Mouse (Mus musculus): ENCODE measurements around the gene Pygo1.

The Pygo1 gene

GRCm38 (mm10) chr9:72925021-72925934, at the start of gene Pygo1:
Pygo1 (plus strand) TSS chr9:72925645.
- DNase-seq (ENCODE audit: low spot score): no peak

- DNase-seq (ENCODE audit: low spot score): no peak
Observed at GRCm38 (mm10) chr9:72875878-72876277, 49.6 kb upstream of the Pygo1 start.

DNA sequence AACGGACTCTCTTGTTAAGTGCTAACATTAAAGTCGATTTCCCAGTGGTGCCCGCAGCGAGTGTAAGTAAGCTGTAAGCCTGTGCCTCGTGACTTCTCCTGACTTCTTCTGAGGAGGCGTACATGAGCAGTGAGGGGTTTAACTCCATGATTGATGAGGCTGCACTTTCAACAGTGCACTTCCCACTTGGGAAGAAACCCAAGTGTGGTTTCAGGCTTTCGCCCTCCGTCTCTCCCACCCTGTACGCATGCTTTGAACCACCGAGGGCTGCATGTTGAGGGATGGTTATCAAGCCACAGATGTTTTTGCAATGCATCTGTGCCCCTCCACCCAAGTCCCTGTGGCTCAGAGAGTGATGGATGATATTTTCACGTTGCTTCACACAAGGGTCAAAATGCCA, 47.5 kb upstream of the Pygo1 start:
- DNase-seq (ENCODE audit: low spot score): no peak

DNA sequence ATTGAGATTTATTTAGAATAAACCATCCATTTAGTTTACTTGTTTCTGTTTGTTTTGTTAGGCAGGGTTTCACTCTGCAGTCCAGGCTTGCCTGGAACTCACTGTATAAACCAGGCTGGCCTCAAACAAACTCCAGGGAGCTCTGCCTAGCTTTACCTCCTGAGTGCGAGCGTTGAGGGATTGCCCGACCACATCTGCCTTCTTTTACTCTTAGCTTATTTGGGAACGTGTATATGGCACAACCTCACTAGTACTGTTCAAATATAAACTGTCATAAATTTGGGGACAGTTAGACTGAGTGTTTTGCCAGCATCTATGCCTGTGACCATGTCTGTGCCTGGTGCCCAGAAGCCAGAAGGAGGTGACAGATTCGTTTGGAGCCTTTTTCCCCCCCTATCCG, 46.8 kb upstream of the Pygo1 start:
- DNase-seq (ENCODE audit: low spot score): no peak

DNA sequence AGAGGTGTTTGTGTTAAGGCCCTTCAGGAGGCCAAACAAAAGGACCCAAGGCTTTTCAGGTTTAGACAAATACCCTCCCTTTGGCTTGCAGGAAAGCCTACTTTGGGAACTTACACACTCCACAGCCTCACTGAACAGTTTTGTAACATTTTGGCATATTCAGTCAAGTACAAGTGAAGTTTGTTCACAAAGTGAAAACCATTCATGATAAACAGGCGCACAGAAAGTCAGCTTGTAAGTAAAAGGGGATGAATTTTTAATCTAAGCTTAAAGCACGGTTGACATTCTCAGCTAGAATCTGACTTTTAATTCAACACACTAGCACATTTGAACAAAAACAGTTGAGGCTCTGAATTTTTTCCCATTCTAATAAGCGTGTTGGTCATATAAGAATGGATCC, 45.8 kb upstream of the Pygo1 start:
- no peak for DNase-seq (ENCODE audit: low spot score)

- DNase-seq (ENCODE audit: low spot score): no peak
Observed at GRCm38 (mm10) chr9:72880225-72880960, 45.1 kb upstream of the Pygo1 start.

- no peak for DNase-seq (ENCODE audit: low spot score)
Observed at GRCm38 (mm10) chr9:72881026-72881768, 44.2 kb upstream of the Pygo1 start.

DNA sequence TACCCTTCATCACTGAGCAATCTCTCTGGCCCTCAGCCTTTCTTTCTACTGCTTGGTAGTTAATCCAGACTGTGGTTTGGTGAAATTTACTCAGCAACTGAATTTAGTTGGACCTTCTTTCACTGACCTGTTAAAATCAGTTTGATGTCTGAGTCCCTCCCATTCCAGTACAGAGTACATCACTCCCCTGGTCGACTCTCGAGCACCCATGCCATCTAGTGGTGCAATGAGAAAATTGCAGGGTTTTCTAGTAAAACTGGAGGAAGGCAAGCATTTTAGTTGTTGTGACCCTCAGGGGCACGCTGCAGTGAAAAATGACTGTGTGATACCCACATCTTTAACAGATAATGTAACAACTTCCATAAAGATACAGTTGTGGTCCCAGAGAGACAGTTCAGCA, 41.5 kb upstream of the Pygo1 start:
- no peak for DNase-seq (ENCODE audit: low spot score)

DNA sequence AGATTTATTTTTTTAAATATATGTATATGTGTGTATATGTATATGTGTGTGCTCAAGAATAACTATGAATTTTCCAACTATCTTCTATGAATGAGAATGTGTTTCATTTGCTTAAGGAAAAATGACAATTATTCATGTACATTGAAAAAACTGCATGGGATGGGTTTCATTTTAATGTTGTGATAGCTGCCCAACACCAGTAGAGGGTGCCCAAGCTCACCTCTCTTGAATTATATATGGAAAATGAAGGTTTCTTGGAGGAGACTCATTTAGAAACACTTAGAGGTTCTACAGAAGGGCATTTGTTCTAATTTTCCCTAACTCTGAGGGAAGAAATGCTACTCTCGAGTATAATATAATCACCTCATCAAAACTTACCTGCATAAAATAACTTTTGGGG, 35.7 kb upstream of the Pygo1 start:
- DNase-seq (ENCODE audit: low spot score): no peak

- DNase-seq (ENCODE audit: low spot score): no peak
Observed at GRCm38 (mm10) chr9:72890499-72891085, 34.9 kb upstream of the Pygo1 start.

DNA sequence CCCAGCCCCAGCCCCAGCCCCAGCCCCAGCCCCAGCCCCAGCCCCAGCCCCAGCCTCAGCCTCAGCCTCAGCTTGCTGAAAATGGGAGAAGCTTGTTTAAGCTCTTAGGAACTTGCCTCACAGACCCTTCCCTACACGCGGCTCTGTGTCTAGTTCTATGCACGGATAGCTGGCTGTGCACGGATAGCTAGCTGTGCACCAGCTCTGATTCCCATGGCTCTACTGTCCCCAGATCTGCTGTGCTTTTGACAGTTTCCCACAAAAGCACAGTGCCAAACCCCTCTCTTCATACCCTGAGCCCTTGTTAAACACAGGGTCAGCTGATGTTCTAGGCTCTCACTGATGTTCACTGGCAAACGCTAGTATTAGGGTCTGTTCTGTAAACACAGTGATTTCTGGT, 32.7 kb upstream of the Pygo1 start:
- no peak for DNase-seq (ENCODE audit: low spot score)

- DNase-seq (ENCODE audit: low spot score): no peak
Observed at GRCm38 (mm10) chr9:72894796-72895352, 30.6 kb upstream of the Pygo1 start.

- DNase-seq (ENCODE audit: low spot score): no peak
Observed at GRCm38 (mm10) chr9:72902057-72902456, 23.4 kb upstream of the Pygo1 start.

- no peak for DNase-seq (ENCODE audit: low spot score)
Observed at GRCm38 (mm10) chr9:72902611-72903010, 22.8 kb upstream of the Pygo1 start.

- no peak for DNase-seq (ENCODE audit: low spot score)
Observed at GRCm38 (mm10) chr9:72906693-72907103, 18.7 kb upstream of the Pygo1 start.

GRCm38 (mm10) chr9:72911381-72911780, 14.1 kb upstream of the Pygo1 start:
- no peak for DNase-seq (ENCODE audit: low spot score)

DNA sequence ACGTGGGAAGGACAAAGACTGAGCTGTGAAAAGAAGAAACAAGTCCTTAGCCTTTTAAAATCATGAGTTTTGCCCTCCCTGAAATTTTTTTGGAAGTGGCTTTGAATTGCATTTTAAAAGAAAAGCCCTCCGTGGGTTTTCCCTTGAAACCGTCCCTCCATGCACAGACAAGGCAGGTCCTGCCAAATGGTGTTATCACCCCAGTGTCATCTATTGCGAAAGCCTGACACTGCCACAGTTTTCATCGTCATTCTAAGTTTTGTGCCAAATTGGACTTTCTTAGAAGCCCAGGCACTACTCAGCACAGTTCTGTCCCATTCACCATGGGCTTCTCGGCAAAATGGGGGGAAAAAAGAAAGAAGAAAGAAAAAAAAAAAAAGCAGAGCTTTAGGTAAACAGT, 11.9 kb upstream of the Pygo1 start:
- DNase-seq (ENCODE audit: low spot score): no peak

- no peak for DNase-seq (ENCODE audit: low spot score)
Observed at GRCm38 (mm10) chr9:72915728-72916127, 9.7 kb upstream of the Pygo1 start.

- DNase-seq (ENCODE audit: low spot score): no peak
Observed at GRCm38 (mm10) chr9:72923068-72923467, 2.4 kb upstream of the Pygo1 start.

DNA sequence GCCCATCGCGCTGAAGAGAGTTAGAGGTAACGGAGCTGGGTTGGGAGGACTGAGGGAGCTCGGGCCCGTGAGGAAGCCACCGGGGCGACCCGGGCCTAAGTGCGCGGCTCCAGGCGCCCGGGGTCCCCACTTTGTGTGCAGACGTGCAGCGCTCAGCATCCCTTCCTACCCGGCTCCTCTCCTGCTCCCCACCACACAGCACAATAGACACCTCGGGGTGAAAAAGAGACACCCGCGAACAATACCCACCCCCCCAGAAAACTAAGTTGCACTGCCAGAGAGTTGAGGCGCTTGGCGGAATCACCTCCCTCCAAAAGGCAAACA, 452 bp downstream of the Pygo1 start:
- no peak for DNase-seq (ENCODE audit: low spot score)

GRCm38 (mm10) chr9:72931166-72931790, 5.8 kb downstream of the Pygo1 start:
- no peak for DNase-seq (ENCODE audit: low spot score)

DNA sequence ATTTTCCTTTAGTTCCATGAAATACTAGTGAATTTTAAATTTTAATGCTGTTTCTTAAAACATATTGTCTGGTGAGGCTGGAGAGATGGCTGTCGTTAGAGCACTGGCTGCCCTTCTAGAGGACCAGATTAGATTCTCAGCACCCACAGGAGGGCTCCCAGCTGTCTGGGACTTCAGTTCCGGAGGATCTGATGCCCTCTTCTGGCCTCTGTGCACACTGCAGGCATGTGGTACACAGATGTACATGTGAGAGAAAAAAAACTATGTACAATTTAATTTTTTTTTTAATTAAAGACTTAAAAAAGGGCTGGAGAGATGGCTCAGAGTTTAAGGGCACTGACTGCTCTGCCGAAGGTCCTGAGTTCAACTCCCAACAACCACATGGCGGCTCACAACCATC, 9.9 kb downstream of the Pygo1 start:
- no peak for DNase-seq (ENCODE audit: low spot score)
